Mouse (Mus musculus) frontal cortex, postnatal 25 days (tissue): ENCODE measurements around the gene Defb26.

Experiments
- DNase-seq, 2 experiments: peaks; one replicate each; pipeline ENCODE4 v3.0.0; 2022; ENCODE audit warnings: low spot score in 2 of 2

Defb26 gene

GRCm38 (mm10) chr2:152470973-152471372 is 40.5 kb downstream of the Defb26 start:
- peak; percentile 17 to 36 for DNase-seq

- DNase-seq = no peak
Measured at GRCm38 (mm10) chr2:152464570-152465150, 46.8 kb downstream of the Defb26 start, which contains the start of gene Defb23. Defb23 (minus strand) TSS chr2:152464620.

GRCm38 (mm10) chr2:152459241-152459640 is 52.3 kb downstream of the Defb26 start:
- DNase-seq = no peak
